Mouse (Mus musculus) CH12.LX (cell line): ENCODE measurements at regions not wholly inside any gene's neighbourhood (a gene's known extent, or its start where the extent isn't known, plus 50 kb on each side); places are given as distances from the start of the nearest gene placed in this dataset.

Source experiments
- DNase-seq: peaks from one replicate; pipeline ENCODE4 v3.0.0-alpha.2; 2013; ENCODE audit errors: extremely low read depth
- H3K27ac ChIP-seq: 2 replicates; pipeline ENCODE4 v1.5.1; 2012; ENCODE audit warnings: low read depth, mild to moderate bottlenecking, control low read depth, moderate library complexity; ENCODE audit not compliant: insufficient read depth
- H3K27me3 ChIP-seq: replicated peaks from 2 replicates; pipeline ENCODE3; 2012; ENCODE audit warnings: inconsistent platforms
- H3K36me3 ChIP-seq, 2 experiments: replicated peaks in 1 of 2; 2 replicates each; pipeline versions ENCODE3 to v1.6.1; 2012; ENCODE audit warnings: inconsistent platforms in 1 of 2, low read length in 1 of 2, mild to moderate bottlenecking in 1 of 2, mixed read lengths in 1 of 2, moderate library complexity in 1 of 2; ENCODE audit not compliant: control insufficient read depth in 1 of 2, insufficient read depth in 1 of 2
- H3K4me1 ChIP-seq, 2 experiments: 2 replicates each; pipeline ENCODE4 v1.6.1; 2012; ENCODE audit warnings: inconsistent platforms in 1 of 2, moderate library complexity in 1 of 2; ENCODE audit not compliant: insufficient read depth in 2 of 2, control insufficient read depth in 1 of 2
- H3K4me2 ChIP-seq: 2 replicates; pipeline ENCODE4 v1.6.1; 2012; ENCODE audit warnings: low read depth, mild to moderate bottlenecking, control low read depth; ENCODE audit not compliant: poor library complexity, insufficient read depth, severe bottlenecking
- H3K4me3 ChIP-seq, 3 experiments: fragments of 150-350 bp in 1 of 3; sonication (generic) in 1 of 3; replicated peaks in 1 of 3; 2 replicates each; pipeline versions ENCODE3 to v1.5.1; 2011 to 2012; ENCODE audit warnings: low read depth in 2 of 3, low read length in 2 of 3, mild to moderate bottlenecking in 2 of 3, moderate library complexity in 2 of 3, control low read depth in 1 of 3, improper control_type of control experiment in 1 of 3, inconsistent platforms in 1 of 3, mixed read lengths in 1 of 3; ENCODE audit not compliant: poor library complexity in 1 of 3
- H3K79me2 ChIP-seq: replicated peaks from 2 replicates; pipeline ENCODE4 v1.6.1; 2012; ENCODE audit warnings: mild to moderate bottlenecking, moderate library complexity; ENCODE audit not compliant: control insufficient read depth, poor library complexity, insufficient read depth, severe bottlenecking; ENCODE audit errors: extremely low read depth
- H3K9ac ChIP-seq: 2 replicates; pipeline ENCODE4 v1.6.1; 2012; ENCODE audit warnings: low read depth, mild to moderate bottlenecking, control low read depth, moderate library complexity; ENCODE audit not compliant: insufficient read depth
- H3K9me3 ChIP-seq: replicated peaks from 2 replicates; pipeline ENCODE3; 2012; ENCODE audit warnings: low read length, inconsistent platforms, mixed read lengths
- BHLHE40 ChIP-seq: IDR thresholded peaks from 2 replicates; pipeline ENCODE4 v1.6.1; 2011; ENCODE audit warnings: mild to moderate bottlenecking, low read depth, low read length, improper control_type of control experiment
- CHD1 ChIP-seq: IDR thresholded peaks from 2 replicates; pipeline ENCODE4 v1.6.1; 2012; ENCODE audit warnings: low read depth, low read length, improper control_type of control experiment, inconsistent platforms
- CTCF ChIP-seq, 2 experiments: IDR thresholded peaks in 1 of 2; conservative IDR thresholded peaks in 1 of 2; 2 replicates each; pipeline ENCODE4 v1.5.1; 2011 to 2012; ENCODE audit warnings: low read depth in 2 of 2, low read length in 2 of 2, improper control_type of control experiment in 1 of 2, inconsistent platforms in 1 of 2, mild to moderate bottlenecking in 1 of 2, moderate library complexity in 1 of 2
- E2F4 ChIP-seq: IDR thresholded peaks from 2 replicates; pipeline ENCODE4 v1.6.1; 2011; ENCODE audit warnings: low read depth, low read length, improper control_type of control experiment; ENCODE audit not compliant: insufficient replicate concordance
- ELF1 ChIP-seq: IDR thresholded peaks from 2 replicates; pipeline ENCODE4 v1.6.1; 2014; ENCODE audit warnings: low read depth, mild to moderate bottlenecking, inconsistent platforms, low read length, improper control_type of control experiment
- GABPA ChIP-seq: IDR thresholded peaks from 2 replicates; pipeline ENCODE4 v1.6.1; 2012; ENCODE audit warnings: low read depth, low read length, improper control_type of control experiment, inconsistent platforms; ENCODE audit not compliant: insufficient replicate concordance
- IRF4 ChIP-seq: IDR thresholded peaks from 2 replicates; pipeline ENCODE4 v1.6.1; 2014; ENCODE audit warnings: low read depth, mild to moderate bottlenecking, inconsistent platforms, low read length, improper control_type of control experiment
- JUN ChIP-seq: IDR thresholded peaks from 2 replicates; pipeline ENCODE4 v1.6.1; 2011; ENCODE audit warnings: low read depth, mild to moderate bottlenecking, low read length, improper control_type of control experiment, moderate library complexity; ENCODE audit not compliant: insufficient read depth
- JUND ChIP-seq: conservative IDR thresholded peaks from 2 replicates; pipeline ENCODE4 v1.6.1; 2011; ENCODE audit warnings: low read depth, low read length, improper control_type of control experiment
- KAT2A ChIP-seq: IDR thresholded peaks from 2 replicates; pipeline ENCODE4 v1.6.1; 2012; ENCODE audit warnings: low read length, improper control_type of control experiment, inconsistent platforms; ENCODE audit not compliant: insufficient replicate concordance
- MAFK ChIP-seq: IDR thresholded peaks from 2 replicates; pipeline ENCODE4 v1.6.1; 2011; ENCODE audit warnings: low read length, improper control_type of control experiment; ENCODE audit not compliant: insufficient replicate concordance
- MAX ChIP-seq: IDR thresholded peaks from 2 replicates; pipeline ENCODE4 v1.6.1; 2011; ENCODE audit warnings: low read length, improper control_type of control experiment
- MYC ChIP-seq: IDR thresholded peaks from 2 replicates; pipeline ENCODE4 v1.6.1; 2011; ENCODE audit warnings: low read depth, mild to moderate bottlenecking, improper control_type of control experiment, low read length
- NRF1 ChIP-seq: IDR thresholded peaks from 2 replicates; pipeline ENCODE4 v1.6.1; 2014; ENCODE audit warnings: low read depth, mild to moderate bottlenecking, inconsistent platforms, low read length, improper control_type of control experiment, moderate library complexity
- POLR2AphosphoS2 ChIP-seq: IDR thresholded peaks from 2 replicates; pipeline ENCODE4 v1.6.1; 2011; ENCODE audit warnings: low read depth, low read length, improper control_type of control experiment
- SIN3A ChIP-seq: IDR thresholded peaks from 2 replicates; pipeline ENCODE4 v1.6.1; 2012; ENCODE audit warnings: low read length, improper control_type of control experiment, inconsistent platforms
- TCF12 ChIP-seq: IDR thresholded peaks from 2 replicates; pipeline ENCODE4 v1.6.1; 2014; ENCODE audit warnings: low read depth, mild to moderate bottlenecking, inconsistent platforms, low read length, improper control_type of control experiment
- ZMIZ1 ChIP-seq: IDR thresholded peaks from 2 replicates; pipeline ENCODE4 v1.6.1; 2012; ENCODE audit warnings: low read depth, mild to moderate bottlenecking, inconsistent platforms, low read length, improper control_type of control experiment
- ZNF384 ChIP-seq: IDR thresholded peaks from 2 replicates; pipeline ENCODE4 v1.6.1; 2012; ENCODE audit warnings: low read depth, low read length, improper control_type of control experiment, inconsistent platforms
- dilution Hi-C: fragments of 300-500 bp; cut with MboI; formaldehyde crosslinking; loops from 2 replicates; pipeline ENCODE4 v1.14.3; 2020; ENCODE audit warnings: low sequenced_read_pairs; ENCODE audit not compliant: extremely low pct_unique_long_range_greater_than_20kb, extremely low pct_ligation_motif_present
- in situ Hi-C: fragments of 300-500 bp; cut with MboI; formaldehyde crosslinking; loops from 3 replicates; pipeline ENCODE4 v1.14.3; 2019; ENCODE audit warnings: low sequenced_read_pairs, low pct_ligation_motif_present, low pct_unique_long_range_greater_than_20kb, mixed read lengths

DNA sequence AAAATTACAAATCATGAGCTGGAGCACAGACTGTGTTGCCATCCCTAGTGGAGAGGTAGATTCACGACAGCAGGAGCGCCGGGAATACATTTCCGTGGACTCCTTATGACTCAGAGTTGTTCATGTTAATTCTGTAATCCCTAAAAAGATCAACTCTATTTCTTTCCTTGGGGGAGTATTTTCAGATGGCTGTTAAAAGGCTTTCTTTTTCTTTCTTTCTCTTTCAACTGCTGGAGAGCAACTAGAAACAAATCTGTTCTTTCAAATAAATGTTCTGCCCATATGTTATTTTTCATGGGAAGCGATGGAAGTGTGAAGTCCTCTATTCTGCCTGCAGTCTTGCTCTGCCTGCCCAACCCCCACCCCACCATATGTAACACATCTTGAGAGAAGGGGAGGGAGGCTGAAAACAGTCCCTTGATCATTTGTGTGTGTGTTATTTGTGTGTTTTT, 401.4 kb upstream of the Dcn start:
- no peaks in the 10 kb centered on the region for H3K36me3 ChIP-seq
- H3K79me2 ChIP-seq: no peaks in the 10 kb centered on the region
- no peaks in the 10 kb centered on the region for H3K9me3 ChIP-seq
- no peak overlapping the region for H3K4me2 ChIP-seq
- in situ Hi-C loops: no loop called here
- H3K4me3 ChIP-seq: no peak overlapping the region
- no peak for TF ChIP-seq NRF1
- no peak for TF ChIP-seq E2F4
- no peak for TF ChIP-seq JUN
- TF ChIP-seq JUND: no peak
- no peak for TF ChIP-seq CTCF (conservative IDR thresholded peaks at IDR 0.05 in 1 of 2, IDR thresholded peaks at IDR 0.05 in 1 of 2; ENCODE audit: low read depth in 2 of 2, low read length in 2 of 2)
- no peak for TF ChIP-seq CHD1
- no peak for TF ChIP-seq MYC
- TF ChIP-seq BHLHE40: no peak
- no peak for TF ChIP-seq GABPA
- no peaks in the 10 kb centered on the region for H3K27me3 ChIP-seq
- no peaks in the 10 kb centered on the region for H3K4me1 ChIP-seq
- H3K27ac ChIP-seq: no peak overlapping the region
- dilution Hi-C loops: no loop called here
- DNase-seq: no peak
- no peak overlapping the region for H3K9ac ChIP-seq

DNA sequence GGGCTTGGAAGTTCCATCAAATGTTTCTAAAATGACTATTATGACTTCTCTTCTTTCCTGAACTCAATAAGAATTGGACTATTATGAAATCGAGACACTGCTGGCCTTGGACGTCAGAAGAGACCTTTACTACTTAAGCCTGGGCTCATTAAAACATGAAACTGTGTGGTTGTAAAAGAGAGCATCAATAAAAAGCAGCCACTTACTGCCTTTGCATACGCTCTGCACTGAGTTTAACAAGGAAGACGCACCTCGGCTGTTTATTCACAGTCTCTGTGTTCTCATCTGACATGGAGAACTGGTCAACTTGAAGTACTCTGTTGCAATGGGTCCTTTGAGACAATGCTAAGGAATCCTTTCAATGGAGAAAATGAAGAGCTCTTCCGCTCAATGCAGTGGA, 399.8 kb upstream of the Dcn start:
- Histone ChIP-seq H3K27ac (no peak overlapping the region), H3K9ac (no peak overlapping the region), H3K4me1 (no peaks in the 10 kb centered on the region), H3K36me3 (no peaks in the 10 kb centered on the region), H3K9me3 (no peaks in the 10 kb centered on the region), H3K4me3 (no peak overlapping the region), H3K79me2 (no peaks in the 10 kb centered on the region), H3K27me3 (no peaks in the 10 kb centered on the region)
- in situ Hi-C loops (no loop called here), dilution Hi-C loops (no loop called here)
- DNase-seq: no peak
- TF ChIP-seq SIN3A: no peak
- TF ChIP-seq POLR2AphosphoS2: no peak
- no peak for TF ChIP-seq ZNF384
- no peak for TF ChIP-seq KAT2A
- TF ChIP-seq MAFK: no peak
- no peak for TF ChIP-seq ELF1
- TF ChIP-seq ZMIZ1: no peak
- TF ChIP-seq TCF12: no peak
- no peak for TF ChIP-seq IRF4
- no peak for TF ChIP-seq GABPA
- TF ChIP-seq MAX: no peak
- TF ChIP-seq CHD1: no peak
- TF ChIP-seq, all 38 proteins: peak for 0
- H3K4me2 ChIP-seq: no peak overlapping the region
